Mouse (Mus musculus) cerebellum, postnatal 25 days (tissue): ENCODE results near the gene Eif3f.

Source experiments
- DNase-seq, 2 experiments: peaks; one replicate each; pipeline ENCODE4 v3.0.0; 2021; ENCODE audit warnings: mixed read lengths in 2 of 2

The Eif3f gene

DNA sequence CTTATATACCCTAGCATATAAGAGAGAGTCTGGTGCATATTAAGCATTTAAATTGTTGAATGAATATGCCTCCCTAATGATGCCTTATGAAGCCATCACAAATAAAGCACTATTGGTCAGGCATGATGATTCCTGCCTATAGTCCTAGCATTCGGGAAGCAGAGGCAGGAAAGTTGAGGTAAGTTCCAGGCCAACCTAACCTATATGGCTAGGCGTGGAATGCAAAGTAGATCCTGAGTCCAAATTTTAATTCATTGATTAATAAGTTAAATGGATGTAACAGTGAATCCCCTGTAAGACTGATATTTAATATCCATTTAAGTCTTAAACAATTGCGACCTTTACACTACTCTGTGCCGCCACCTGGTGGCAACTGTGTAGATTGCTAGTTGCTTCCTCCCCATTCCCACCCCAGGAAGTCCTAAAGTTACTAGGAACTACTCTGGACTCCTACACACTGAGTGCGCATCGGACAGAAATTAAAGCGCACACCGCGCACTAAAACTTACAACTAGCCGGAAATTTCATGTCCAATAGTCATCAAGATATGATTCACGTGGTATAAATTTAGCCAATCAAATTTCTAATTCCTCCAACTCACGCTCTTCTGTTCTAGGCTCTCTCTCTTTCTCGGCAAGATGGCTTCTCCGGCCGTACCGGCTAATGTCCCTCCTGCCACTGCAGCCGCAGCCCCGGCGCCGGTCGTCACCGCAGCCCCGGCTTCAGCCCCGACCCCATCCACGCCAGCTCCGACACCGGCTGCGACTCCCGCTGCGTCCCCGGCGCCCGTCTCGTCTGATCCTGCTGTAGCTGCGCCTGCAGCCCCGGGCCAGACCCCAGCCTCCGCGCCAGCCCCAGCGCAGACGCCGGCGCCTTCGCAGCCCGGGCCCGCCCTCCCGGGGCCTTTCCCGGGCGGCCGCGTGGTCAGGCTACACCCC lies at the start of gene Eif3f:
Gene Eif3f, plus strand, starts transcription at position 624 of the 938 bp plus-strand sequence.
- DNase-seq = peak; percentile 94 to 95

DNA sequence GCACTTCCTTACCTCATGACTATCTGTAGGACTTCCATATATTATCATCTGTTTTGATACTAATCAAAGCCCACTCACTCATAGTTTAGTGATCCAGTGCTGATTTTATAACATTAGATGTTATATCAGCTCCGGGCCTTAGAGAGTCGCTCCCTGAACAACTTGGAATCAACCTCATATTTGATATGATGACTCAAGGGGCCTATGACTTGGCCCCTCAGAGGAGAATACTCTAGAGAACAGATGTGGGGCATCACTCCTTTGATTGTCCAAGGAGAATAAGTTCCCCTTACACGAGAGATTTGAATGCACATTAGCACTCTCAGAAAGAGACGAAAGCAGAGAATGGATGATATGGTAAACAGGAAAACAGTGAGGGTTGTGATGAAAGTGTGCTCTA lies 49.3 kb upstream of the Eif3f start, which contains the start of gene Olfr518:
Gene Olfr518, minus strand, starts transcription at position 101 of the 400 bp plus-strand sequence.
- no peak for DNase-seq

DNA sequence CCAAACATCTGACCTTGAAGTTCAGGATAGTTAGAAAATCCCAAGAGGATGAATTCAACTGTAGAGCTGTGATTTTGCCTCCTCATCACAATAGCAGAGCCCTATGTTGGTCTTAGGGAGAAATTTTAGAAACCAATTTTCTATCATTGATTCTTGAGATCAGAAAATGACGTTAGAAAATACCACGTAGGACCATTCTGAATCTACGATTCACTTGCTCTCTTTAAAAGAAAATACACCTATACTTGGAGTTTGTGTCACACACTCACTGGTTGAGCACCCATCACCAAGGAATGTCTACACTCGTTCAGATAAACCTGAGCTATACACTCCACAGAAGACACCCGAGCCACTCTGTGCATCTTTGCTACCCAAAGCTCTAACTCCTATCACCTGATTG lies 39.9 kb upstream of the Eif3f start, which contains the start of gene Olfr519:
Gene Olfr519, minus strand, starts transcription at position 101 of the 400 bp plus-strand sequence.
- DNase-seq = no peak

DNA sequence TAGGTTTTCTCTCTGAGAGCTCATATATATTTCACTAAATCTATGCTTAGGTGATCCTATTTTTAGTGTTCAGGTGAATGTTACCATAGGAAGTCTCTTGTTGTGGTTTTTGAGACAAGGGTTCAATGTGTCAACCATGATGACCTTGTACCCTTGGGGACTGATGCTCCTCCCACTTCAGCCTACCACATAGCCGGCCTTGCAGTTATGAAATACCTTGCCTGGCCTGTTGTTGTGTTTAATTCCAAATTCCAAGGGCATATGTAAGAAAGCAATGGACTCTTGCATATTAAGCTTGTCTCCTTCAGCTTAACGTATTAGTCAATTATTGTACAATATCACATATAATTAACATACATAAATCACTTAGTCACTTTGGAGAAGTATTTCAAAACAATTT lies 30.2 kb upstream of the Eif3f start:
- no peak for DNase-seq

DNA sequence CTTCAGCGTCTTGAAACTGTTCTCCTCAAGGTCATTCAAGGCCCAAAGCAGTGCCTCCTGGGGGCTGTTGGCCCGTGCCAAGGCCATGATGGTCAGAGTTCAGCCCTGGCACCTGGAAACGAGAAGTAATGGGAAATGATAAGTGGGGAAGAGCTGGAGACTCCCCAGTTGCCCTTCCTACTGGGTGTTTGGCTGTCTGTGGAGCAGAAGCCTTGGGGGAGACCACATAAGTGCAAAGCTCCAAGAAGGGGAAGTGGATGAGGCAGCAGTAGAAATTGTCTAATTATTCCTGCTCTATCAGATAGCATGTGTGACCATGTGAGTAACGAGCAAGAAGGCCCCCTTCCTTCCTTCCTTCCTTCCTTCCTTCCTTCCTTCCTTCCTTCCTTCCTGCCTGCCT lies 7.2 kb upstream of the Eif3f start:
- DNase-seq = no peak

DNA sequence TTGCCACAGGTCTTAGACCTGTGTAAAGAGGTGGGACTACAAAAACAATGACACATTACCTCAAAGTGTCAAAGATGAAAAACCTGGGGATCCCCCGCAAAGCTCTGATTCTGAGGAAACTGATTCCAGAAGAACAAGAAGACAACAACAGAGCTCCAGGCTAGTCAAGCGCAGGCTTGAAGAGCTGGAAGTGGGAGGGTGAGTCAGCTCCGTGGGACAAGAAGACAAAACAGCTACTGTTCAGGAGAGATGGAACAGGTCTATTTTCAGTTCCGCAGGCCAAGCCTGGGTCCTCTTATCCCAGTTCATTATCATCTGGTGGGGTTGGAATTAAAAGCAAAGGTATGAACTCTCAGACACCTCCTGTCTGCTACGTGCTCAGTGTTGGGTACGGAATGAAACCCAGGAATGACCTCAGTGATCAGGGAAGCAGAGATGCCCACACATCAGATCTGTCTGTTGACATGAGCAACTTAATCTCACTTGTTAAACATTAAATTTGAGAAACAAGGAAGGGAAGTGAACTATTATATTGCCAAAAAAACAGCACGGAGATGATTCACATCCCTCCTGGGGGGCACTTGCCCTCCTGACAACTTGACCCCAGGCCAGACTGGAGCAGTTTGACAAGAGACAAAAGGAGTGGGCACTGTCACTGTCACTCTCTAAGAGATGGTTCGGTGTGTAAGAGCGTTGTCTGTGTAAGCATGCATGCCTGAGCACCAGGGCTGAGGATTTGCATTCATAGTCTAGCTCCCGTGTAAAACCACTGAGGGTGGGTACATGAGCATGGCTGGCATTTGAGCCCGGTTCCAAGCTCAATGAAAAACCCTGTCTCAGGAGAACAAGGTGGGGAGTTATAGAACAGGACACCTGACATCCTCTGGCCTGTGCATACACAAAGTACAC lies 5.7 kb upstream of the Eif3f start:
- no peak for DNase-seq

DNA sequence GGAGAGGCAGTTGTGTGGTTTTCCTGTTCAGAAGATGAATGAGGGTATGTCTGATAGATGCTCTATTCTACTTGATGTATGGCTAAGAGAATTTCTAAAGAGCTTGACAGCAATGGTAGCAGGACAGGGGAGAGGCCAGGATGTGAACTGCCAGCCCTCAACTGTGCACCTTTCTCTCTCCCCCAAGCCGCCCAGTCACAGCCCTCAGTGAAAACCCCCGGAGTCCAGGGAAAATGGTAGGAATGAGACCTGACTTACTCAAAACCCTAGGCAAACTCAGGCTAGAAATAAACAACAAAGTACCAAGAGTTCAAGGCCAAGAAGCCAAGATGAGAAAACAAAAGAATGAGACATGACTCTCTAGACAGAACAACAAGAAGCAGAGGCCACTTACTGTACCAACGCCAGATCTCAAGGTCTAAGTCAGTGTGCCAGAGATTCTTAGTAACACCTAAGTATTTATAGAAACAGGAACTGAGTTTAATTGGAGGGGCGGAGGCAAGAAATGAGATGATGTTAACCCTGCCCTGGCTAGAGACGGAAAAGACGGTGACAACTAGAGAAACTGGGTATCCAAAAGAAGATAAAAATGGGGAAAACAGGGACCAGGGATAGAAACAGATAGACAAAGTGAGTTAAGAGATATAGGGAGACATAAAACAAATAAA lies 4.4 kb upstream of the Eif3f start, which contains the start of gene Nlrp10:
Gene Nlrp10, minus strand, starts transcription at position 453 of the 668 bp plus-strand sequence.
- DNase-seq = no peak

DNA sequence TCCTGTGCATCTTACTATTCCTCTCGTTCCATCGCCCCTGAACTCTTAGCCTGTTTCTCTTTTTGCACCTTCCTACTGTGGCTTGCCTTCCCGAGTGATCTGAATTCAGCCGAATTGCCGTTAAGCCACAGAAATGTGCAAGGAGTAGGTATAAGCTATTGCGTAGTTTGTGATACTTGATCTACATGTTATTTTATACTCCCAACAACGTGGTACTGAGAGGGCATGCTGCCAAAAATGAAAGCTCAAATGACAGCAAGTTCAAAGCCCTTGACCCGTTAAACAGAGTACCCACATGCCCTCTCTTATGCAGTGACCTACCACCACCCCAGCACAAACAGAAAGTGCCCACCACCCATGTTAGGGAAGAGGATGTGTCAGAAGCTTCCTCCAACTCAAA lies 619 bp downstream of the Eif3f start:
- DNase-seq = no peak

DNA sequence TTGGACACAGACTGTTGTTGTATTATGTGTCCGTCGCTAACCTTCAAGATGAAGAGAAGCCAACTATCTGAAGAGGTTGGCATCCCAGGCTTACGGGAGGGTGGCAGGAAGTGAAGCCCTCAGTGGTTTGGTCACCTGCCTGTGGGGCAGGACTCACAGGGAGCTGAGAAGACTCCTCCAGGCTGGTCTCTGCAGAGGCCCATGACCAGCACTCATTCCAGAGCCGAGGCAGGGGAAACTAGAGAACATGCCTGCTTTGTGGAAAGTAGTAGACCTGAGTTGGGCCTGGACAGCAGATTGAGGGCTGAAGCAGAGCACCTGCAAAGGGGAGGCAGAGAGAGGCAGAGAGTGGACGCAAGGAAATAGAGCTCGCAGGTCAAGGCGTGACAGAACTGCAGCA lies 1.2 kb downstream of the Eif3f start:
- no peak for DNase-seq

DNA sequence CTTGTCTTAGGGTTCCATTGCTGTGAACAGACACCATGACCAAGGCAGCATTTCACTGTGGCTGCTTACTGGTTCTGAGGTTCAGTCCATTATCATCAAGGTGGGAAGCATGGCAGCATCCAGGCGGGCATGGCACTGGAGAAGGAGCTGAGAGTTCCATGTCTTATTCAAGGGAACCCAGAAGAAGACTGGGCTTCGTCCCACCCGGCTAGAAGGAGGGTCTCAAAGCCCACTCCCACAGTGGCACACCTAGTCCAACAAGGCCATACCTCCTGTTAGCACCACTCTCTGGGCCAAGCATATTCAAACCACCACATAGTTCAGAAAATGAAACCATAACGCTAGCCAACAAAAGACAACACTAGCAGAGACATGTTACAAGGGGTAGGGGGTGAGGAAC lies 2.4 kb downstream of the Eif3f start:
- DNase-seq = no peak

DNA sequence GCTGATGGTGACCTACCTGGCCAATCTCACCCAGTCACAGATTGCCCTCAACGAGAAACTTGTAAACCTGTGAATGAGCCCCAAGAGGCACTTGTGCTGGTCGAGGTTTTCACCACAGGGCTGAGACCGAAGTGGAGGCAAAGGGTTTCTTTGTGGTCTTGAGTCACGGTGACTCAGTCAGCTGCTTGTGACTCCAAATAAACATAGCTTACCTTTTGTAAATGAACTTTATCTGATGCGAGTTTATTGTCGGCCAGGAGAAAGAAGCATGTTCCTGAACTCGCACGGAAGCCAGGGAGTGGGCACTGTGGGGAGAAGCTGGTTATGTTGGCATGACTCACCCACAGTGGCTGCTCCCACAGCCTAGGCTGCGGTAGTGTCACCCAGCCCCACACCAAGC lies 7.2 kb downstream of the Eif3f start:
- DNase-seq = no peak

DNA sequence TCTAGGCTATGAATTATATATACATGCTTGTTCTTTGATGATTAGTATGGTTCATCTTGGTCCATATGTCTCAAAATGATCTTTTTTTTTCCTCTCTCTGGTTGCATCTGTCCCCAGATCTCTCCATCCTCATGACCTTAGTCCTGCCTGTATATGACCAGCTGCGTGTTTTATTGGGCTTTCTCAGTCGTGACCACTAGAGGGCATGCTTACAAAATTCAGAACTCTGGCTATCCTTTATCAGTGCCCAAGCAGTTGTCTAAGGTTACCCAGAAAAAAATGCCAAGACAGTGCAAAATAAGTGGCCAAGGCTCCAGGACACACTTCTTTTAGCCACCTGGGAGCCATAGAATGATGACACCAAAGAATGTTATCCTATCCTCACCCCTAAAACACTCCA lies 9.8 kb downstream of the Eif3f start:
- peak; percentile 62 to 70 for DNase-seq

DNA sequence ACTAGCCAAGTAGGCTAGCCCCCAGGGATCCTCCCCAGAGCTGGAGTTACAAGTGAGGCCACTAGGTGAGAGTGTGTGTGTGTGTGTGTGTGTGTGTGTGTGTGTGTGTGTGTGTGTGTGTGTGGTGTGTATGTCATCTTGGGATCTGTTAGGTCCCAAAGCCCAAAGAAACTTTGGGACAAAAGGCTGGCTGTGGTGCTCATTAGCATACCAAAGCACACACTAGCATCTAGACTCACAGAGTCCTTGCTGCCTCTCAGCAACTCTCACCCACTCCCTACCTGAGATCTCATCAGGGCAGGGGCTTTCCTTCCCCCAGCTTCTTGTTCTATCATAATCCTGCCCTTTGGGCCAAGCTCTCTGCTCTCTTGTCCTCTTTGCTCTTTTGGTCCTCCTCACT lies 14.4 kb downstream of the Eif3f start:
- DNase-seq = no peak

DNA sequence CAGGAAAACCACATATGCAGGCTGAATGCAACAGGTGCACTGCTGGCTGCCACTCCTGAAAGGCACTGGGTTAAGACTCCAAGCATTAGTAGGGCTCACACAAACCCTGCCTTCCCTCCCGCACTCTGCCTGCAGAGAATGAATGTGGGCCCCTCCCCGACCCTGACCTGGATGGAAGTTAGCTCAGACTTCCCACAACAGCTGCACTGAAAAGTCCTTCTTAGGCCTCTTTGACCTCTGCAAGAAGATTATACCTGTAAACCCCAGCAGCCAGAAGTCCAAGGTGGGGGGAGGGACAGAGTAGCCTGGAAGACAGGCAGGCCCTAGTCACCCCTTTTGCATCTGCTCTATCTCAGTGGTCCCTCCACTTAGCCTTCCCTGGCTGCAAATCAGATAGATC lies 15.1 kb downstream of the Eif3f start:
- DNase-seq = no peak

DNA sequence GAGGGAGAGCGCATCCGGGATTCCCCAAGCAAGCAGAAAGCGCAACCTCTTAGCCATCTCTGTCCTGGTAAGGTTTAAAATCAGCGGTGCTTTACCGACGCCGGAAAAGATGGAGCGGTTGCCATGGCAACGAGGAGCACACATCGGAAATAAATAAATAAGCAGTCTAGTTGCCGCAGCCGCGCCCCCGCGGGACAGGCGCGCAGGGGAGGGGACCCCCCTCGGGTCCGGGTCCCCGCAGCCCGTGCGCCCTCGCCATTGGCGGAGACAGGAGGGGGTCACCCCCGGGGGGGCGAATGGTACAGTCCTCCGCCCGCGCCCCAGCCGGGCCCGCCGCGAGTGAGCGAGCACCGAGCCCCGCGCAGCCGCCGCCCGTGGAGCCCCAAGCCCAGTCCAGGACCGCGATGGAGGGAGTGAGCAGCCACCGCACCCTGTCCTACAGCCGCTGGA lies 16.1 kb downstream of the Eif3f start, which contains the start of gene Tub:
Gene Tub, plus strand, starts transcription at position 27 of the 450 bp plus-strand sequence.
- peak in 1 of 2 experiments; percentile 83 for DNase-seq

DNA sequence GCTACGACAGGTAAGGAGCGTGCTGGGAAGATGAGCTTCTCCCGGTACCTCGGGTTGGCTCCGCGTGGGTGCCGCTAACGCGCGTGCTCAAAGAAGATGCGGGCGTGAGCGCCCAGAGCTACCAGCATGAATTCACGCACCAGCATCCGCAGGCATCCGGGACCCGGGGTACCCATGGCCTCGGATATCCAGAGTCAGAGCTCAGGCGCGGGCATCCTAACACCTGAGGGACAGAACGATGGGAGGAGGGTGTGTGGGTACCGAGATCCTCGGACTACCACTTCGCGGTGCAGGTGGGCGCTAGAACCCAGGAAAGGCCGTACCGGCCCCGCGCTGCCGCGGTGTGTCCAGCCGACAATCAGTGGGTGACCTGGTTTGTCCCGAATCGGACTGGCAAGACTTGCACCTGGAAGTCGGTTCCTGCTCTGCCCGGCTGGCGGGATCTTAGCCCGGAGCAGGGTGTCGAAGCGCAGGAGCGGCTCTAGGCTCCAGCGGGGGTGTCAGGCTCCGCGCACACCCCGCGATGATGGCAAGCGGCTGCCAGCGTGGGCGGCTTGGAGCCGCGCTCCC lies 16.6 kb downstream of the Eif3f start:
- peak; percentile 72 to 80 for DNase-seq

DNA sequence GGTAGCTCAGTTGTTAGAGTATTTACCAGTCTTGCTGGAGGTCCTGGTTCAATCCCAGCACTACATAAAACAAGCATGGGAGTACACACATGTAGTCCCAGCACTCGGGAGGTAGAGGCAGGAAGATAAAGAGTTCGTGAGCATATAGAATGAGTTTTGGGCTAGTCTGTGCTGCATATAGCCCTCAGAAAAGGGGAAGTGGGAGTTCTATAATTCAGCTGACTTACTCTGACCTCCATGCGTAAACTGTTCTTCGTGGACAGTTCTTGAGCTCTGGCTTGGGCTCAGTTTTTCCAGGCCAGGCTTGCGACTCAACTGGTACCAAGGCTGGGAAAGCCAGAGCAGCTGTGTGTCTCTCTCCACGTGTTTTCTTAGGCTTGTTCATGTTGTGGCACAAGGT lies 18.6 kb downstream of the Eif3f start:
- no peak for DNase-seq

DNA sequence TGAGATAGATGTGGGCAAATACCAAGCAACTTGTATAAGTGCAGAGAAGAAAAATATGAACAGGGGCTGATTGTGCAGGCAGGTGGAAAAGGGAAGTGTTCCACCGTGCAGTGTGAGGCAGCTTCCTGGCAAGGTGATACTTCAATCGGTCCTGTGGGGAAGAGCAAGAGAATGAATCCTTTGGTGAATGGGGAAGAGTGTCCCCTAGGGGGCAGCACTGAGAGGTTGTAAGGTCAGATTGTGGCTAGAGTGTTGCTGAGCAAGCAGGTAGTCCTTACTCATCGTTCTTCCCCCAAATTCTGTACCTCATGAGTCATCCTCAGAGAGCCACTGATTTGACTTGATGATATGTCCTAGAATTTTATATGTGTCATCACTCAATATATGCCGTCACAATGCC lies 20.0 kb downstream of the Eif3f start:
- DNase-seq = peak in 1 of 2 experiments; percentile 56

DNA sequence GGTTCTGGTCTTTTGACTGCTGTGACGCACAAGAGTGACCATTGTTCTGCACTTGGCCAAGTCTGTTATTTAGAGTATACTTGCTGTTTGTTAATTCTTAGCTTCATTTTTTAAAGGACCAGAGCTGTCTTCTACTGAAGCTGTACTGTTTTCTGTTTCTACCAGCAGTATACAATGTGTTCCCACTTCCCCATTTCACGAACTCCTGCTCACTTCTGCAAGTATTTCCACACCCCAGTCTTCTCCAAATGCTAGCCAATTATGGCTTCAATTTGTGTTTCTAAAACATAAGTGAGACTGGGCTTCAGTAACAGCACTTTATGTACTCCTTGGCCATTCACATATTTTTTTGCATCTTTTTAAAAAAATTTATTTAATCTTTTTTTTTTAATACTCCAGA lies 23.5 kb downstream of the Eif3f start:
- DNase-seq = no peak

DNA sequence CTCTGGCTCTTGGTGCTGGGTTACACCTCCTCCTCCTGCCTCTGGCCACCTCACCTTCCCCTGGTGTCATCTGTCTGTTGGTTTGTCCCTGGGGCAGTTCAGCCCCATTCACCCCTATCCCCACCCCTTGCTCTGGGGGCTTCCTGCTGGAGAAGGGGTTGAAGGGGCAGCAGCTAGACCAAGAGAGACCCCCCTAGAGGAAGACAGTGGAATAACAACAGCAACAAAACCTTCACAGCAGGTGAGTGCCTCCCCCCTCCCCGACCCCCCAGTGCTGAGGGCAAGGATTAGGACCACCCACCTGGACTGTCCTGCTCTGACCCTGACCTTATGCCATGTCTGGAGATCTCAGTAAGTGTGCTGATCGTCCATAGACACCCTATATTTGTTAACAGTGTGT lies 31.8 kb downstream of the Eif3f start:
- no peak for DNase-seq

DNA sequence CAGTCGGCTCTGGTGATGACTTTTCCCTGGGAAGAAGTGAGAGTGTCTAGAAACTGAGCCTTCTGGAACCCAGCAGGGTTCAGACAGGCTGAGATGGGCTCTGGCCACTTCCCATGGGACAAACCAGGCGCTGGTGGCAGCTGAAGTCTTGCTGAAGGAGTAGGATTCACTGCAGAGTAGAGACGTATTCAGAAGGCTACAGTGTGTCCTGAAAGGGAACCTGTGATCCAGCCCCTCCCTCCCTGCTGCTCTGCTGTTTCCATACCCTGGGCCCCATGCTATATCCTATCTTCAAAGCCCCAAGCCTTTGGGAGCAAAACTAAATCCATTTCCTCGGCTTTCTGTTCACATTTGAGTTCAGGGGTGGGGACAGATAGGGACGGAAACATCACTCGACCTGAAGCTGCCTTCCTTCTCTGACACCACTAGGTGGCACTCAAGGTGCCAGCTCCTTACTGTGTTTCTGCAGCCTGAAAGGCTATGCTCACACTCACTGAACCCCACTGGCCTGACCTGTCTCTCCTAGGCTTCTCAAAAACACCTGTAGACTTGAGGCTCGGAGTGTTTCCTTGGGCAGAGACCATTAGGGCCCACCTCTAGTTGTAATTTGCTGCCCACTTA lies 32.6 kb downstream of the Eif3f start:
- DNase-seq = peak; percentile 72 to 80

DNA sequence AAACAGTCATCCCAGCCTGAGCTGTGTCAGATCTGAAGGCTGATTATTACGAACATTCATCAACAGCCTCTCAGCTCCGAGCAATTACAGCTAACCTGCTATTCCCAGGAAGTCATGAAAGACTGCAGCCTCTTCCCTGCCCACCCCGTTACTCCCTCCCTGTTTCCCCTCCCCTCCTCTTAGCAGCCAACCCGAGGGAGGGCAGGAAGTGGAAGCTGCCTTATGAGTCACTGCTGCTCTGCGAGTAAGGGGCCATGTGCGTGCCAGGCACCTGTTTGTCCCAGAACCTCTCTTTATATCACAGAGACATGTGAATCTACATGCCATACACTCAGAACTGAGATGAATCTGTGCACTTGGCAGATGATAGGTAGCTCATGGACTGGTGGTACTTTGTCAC lies 34.0 kb downstream of the Eif3f start:
- no peak for DNase-seq
